Comparison of ENCODE assay signal across 8 mouse cellular contexts in the genomic region with DNA sequence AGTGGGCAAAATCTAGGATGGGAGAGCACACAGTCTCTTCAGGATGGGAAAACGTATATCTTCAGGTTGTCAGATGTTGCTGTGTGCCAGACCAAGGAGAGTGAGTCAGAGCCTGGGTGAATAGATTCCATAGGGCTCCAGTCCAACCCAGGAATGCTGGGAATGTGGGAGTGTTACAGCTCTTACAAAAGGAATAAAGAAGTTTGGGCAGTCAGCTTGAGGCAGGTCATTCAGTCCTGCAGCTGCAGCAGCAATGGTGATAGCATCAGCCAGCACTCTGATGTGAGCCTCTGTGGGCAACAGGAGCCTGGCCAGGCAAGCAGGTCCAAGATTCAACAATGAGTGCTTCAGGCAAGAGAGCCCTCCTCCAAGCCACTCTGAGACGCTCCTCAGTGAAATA.
DNase-seq lines count a peak whose midpoint lies in the region; ATAC-seq and TF ChIP-seq lines count a peak whose summit lies in the region.

No protein-coding gene starts in this region.

- DNase-seq in embryo, embryonic 9.5 days (ENCODE audit: extremely low spot score): peak; percentile 10
- peak; percentile 60 for DNase-seq in kidney, postnatal 0 days (ENCODE audit: low spot score)
- DNase-seq in retina, postnatal 1 day: peak; percentile 12
- DNase-seq in gastrocnemius, adult 18-20 months (ENCODE audit: low spot score): no peak
- DNase-seq in spleen, postnatal 10 days (ENCODE audit: low spot score in 2 of 2): no peak
- no peak for DNase-seq in hindbrain, postnatal 0 days (ENCODE audit: low spot score)

- no peaks in the 10 kb centered on the region for H3K9me3 ChIP-seq in midbrain, embryonic 13.5 days
- no peaks in the 10 kb centered on the region for H3K9me3 ChIP-seq in midbrain, embryonic 16.5 days (replicated peaks; ENCODE audit: control insufficient read depth, low read length, poor library complexity, severe bottlenecking)
- no peaks in the 10 kb centered on the region for H3K9me3 ChIP-seq in kidney, postnatal 0 days (replicated peaks; ENCODE audit: low read length)
- no peaks in the 10 kb centered on the region for H3K9me3 ChIP-seq in hindbrain, postnatal 0 days (ENCODE audit: low read length)

- no peak overlapping the region for H3K27ac ChIP-seq in midbrain, embryonic 13.5 days
- H3K27ac ChIP-seq in midbrain, embryonic 16.5 days (ENCODE audit: low read length): no peak overlapping the region
- H3K27ac ChIP-seq in kidney, postnatal 0 days: no peak overlapping the region
- H3K27ac ChIP-seq in hindbrain, postnatal 0 days: no peak overlapping the region

- H3K27me3 ChIP-seq in midbrain, embryonic 13.5 days: no peaks in the 10 kb centered on the region
- H3K27me3 ChIP-seq in midbrain, embryonic 16.5 days (ENCODE audit: control insufficient read depth, insufficient read depth, low read depth, low read length): no peaks in the 10 kb centered on the region
- H3K27me3 ChIP-seq in kidney, postnatal 0 days (ENCODE audit: insufficient read depth, low read length): no peaks in the 10 kb centered on the region
- H3K27me3 ChIP-seq in hindbrain, postnatal 0 days (ENCODE audit: insufficient read depth, low read length): no peaks in the 10 kb centered on the region

- WGBS in midbrain, embryonic 13.5 days: 35% methylated on average over 2 of the region's 2 CpGs
- 37% methylated on average over 2 of the region's 2 CpGs for WGBS in midbrain, embryonic 16.5 days
- 40% methylated on average over 2 of the region's 2 CpGs for WGBS in kidney, postnatal 0 days
- WGBS in hindbrain, postnatal 0 days: 32% methylated on average over 2 of the region's 2 CpGs

- no peaks in the 10 kb centered on the region for H3K36me3 ChIP-seq in midbrain, embryonic 13.5 days
- no peaks in the 10 kb centered on the region for H3K36me3 ChIP-seq in midbrain, embryonic 16.5 days (ENCODE audit: control insufficient read depth, insufficient read depth, low read length)
- H3K36me3 ChIP-seq in kidney, postnatal 0 days (ENCODE audit: insufficient read depth, low read length): no peaks in the 10 kb centered on the region
- H3K36me3 ChIP-seq in hindbrain, postnatal 0 days (ENCODE audit: insufficient read depth, low read length): no peaks in the 10 kb centered on the region

- H3K4me2 ChIP-seq in midbrain, embryonic 13.5 days (replicated peaks): no peak overlapping the region
- H3K4me2 ChIP-seq in midbrain, embryonic 16.5 days (ENCODE audit: low read length): no peak overlapping the region
- no peak overlapping the region for H3K4me2 ChIP-seq in kidney, postnatal 0 days (ENCODE audit: low read length)
- H3K4me2 ChIP-seq in hindbrain, postnatal 0 days (ENCODE audit: low read depth, low read length): no peak overlapping the region

- TF ChIP-seq CTCF in kidney, postnatal 0 days (IDR thresholded peaks at IDR 0.05; ENCODE audit: low read depth): no peak
- TF ChIP-seq CTCF in hindbrain, postnatal 0 days (IDR thresholded peaks at IDR 0.05; ENCODE audit: low read depth): no peak

- no peaks in the 10 kb centered on the region; the same call in 1 of the 2 replicates for H3K4me1 ChIP-seq in midbrain, embryonic 13.5 days (replicated peaks)
- H3K4me1 ChIP-seq in midbrain, embryonic 16.5 days (ENCODE audit: control insufficient read depth, insufficient read depth, low read length): no peaks in the 10 kb centered on the region
- peaks cover 3% of the 10 kb centered on the region; the same call in 1 of the 2 replicates for H3K4me1 ChIP-seq in kidney, postnatal 0 days (replicated peaks; ENCODE audit: insufficient read depth, low read length)
- H3K4me1 ChIP-seq in hindbrain, postnatal 0 days (ENCODE audit: insufficient read depth, low read length): no peaks in the 10 kb centered on the region

- no peak overlapping the region for H3K4me3 ChIP-seq in midbrain, embryonic 13.5 days (replicated peaks)
- H3K4me3 ChIP-seq in midbrain, embryonic 16.5 days (ENCODE audit: low read depth, low read length): no peak overlapping the region
- H3K4me3 ChIP-seq in kidney, postnatal 0 days (replicated peaks; ENCODE audit: low read depth, low read length): no peak overlapping the region
- no peak overlapping the region for H3K4me3 ChIP-seq in hindbrain, postnatal 0 days (ENCODE audit: low read length)

- ATAC-seq in midbrain, embryonic 13.5 days: 0 out of 2 replicates have a peak, but pooled peaks have one; percentile 27
- no peak for ATAC-seq in midbrain, embryonic 16.5 days
- peak; percentile 49; the same call in 1 of the 2 replicates for ATAC-seq in kidney, postnatal 0 days (replicated peaks; ENCODE audit: low FRiP score, low read depth)
- ATAC-seq in hindbrain, postnatal 0 days: no peak

- H3K9ac ChIP-seq in midbrain, embryonic 13.5 days (replicated peaks): no peak overlapping the region
- H3K9ac ChIP-seq in midbrain, embryonic 16.5 days (ENCODE audit: low read depth, low read length): no peak overlapping the region
- no peak overlapping the region for H3K9ac ChIP-seq in kidney, postnatal 0 days (ENCODE audit: low read depth, low read length)
- no peak overlapping the region for H3K9ac ChIP-seq in hindbrain, postnatal 0 days (replicated peaks; ENCODE audit: low read length)

Comparison
In these comparisons a context has a peak if more than half of its experiments do, and no peak if none do; other contexts are left out.
1. ATAC-seq: peak in midbrain, embryonic 13.5 days (single experiment) and kidney, postnatal 0 days (single experiment); none in midbrain, embryonic 16.5 days (single experiment) and hindbrain, postnatal 0 days (single experiment).
2. DNase-seq: peak in embryo, embryonic 9.5 days (single experiment), kidney, postnatal 0 days (single experiment) and retina, postnatal 1 day (single experiment); none in gastrocnemius, adult 18-20 months (single experiment), spleen, postnatal 10 days (0 of 2) and hindbrain, postnatal 0 days (single experiment).